ENCODE assay signal across 8 mouse cellular contexts in the genomic region with DNA sequence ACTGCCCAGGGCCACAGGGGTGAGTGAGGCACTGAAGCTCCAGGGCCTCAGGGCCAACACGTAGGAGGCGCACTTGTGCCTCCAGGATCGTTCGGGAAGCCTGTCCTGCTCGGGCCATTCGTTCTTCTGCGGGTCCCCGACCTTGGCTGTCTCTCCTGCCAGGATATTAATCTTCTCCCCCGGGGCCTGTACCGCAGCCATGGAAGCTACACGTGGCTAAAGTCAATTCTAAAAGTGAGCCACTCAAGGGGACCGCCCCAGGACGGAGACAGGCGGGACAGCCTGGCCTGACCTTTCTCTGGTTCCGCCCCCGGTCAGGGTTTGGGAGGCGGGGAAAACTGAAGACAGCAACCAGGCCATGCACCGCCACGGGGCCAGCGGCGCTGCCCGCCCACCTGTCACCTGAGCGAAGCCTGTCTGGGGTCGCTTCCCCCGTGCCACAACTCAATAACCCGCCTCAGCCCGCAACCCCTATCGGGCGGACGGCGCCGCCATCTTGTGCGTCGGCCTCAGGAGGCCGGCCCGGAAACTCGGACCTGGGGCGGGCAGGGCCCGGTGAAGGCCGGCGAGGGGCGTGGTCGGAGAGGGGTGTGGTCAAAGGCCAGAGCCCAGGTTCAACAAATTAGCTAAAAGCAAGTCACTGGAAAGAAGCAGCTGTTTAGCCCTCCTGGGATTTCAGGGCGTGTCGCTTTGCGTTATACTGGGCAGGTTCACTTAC. TPM values are rescaled to one million over a fixed set of nuclear protein-coding genes. Genes with fewer than 3 reads are reported as not detected.
DNase-seq lines count a peak whose midpoint lies in the region; ATAC-seq lines count a peak whose summit lies in the region.

A gene (minus strand): TSS at position 522 of the 718 bp plus-strand sequence.

- 0 out of 2 replicates have a peak, but pooled peaks have one; percentile 38 for ATAC-seq in frontal cortex, adult (ENCODE audit: low TSS enrichment)
- peak; percentile 48 to 64 for ATAC-seq in hematopoietic stem cell, adult 5-6 weeks (replicated peaks in 1 of 2; ENCODE audit: insufficient read depth in 1 of 2, low FRiP score in 2 of 2, low TSS enrichment in 1 of 2, low read depth in 1 of 2, poor library complexity in 2 of 2, severe bottlenecking in 2 of 2)

- peak; percentile 44 for DNase-seq in MEL-GATA-1-ER (ENCODE audit: extremely low read depth, low read depth)
- peak; percentile 81 for DNase-seq in cerebellum, adult 8-10 months
- DNase-seq in layer of hippocampus, postnatal 10 days (ENCODE audit: low spot score in 2 of 2): peak; percentile 72 to 79
- DNase-seq in lung, postnatal 10 days: peak; percentile 92
- peak; percentile 83 for DNase-seq in ovary, postnatal 14 days (ENCODE audit: low spot score)
- DNase-seq in thymus, postnatal 14 days: peak; percentile 68

RNA-seq across cellular contexts. Expression of the gene that starts here (rescaled TPM):
- total RNA-seq in hematopoietic stem cell, adult 5-6 weeks (2017): 10.4 TPM in 2 replicates
- 1 to 10 TPM; 7.8 to 8.4 TPM for total RNA-seq in layer of hippocampus, postnatal 10 days (2021)

Comparison
In these comparisons a context has a peak if more than half of its experiments do, and no peak if none do; other contexts are left out.
1. Peak in every context shown above with its lines: DNase-seq and ATAC-seq.